Mouse (Mus musculus) CH12.LX (cell line): ENCODE measurements around the gene Cdkn1b. TPM values are rescaled to one million over a fixed set of nuclear protein-coding genes. Genes with fewer than 3 reads are reported as not detected.

ENCODE experiments used
- DNase-seq: peaks from one replicate; pipeline ENCODE4 v3.0.0-alpha.2; 2013; ENCODE audit errors: extremely low read depth
- H3K27ac ChIP-seq: 2 replicates; pipeline ENCODE4 v1.5.1; 2012; ENCODE audit warnings: low read depth, mild to moderate bottlenecking, control low read depth, moderate library complexity; ENCODE audit not compliant: insufficient read depth
- H3K27me3 ChIP-seq: replicated peaks from 2 replicates; pipeline ENCODE3; 2012; ENCODE audit warnings: inconsistent platforms
- H3K36me3 ChIP-seq, 2 experiments: replicated peaks in 1 of 2; 2 replicates each; pipeline versions ENCODE3 to v1.6.1; 2012; ENCODE audit warnings: inconsistent platforms in 1 of 2, low read length in 1 of 2, mild to moderate bottlenecking in 1 of 2, mixed read lengths in 1 of 2, moderate library complexity in 1 of 2; ENCODE audit not compliant: control insufficient read depth in 1 of 2, insufficient read depth in 1 of 2
- H3K4me1 ChIP-seq, 2 experiments: 2 replicates each; pipeline ENCODE4 v1.6.1; 2012; ENCODE audit warnings: inconsistent platforms in 1 of 2, moderate library complexity in 1 of 2; ENCODE audit not compliant: insufficient read depth in 2 of 2, control insufficient read depth in 1 of 2
- H3K4me2 ChIP-seq: 2 replicates; pipeline ENCODE4 v1.6.1; 2012; ENCODE audit warnings: low read depth, mild to moderate bottlenecking, control low read depth; ENCODE audit not compliant: poor library complexity, insufficient read depth, severe bottlenecking
- H3K4me3 ChIP-seq, 3 experiments: fragments of 150-350 bp in 1 of 3; sonication (generic) in 1 of 3; replicated peaks in 1 of 3; 2 replicates each; pipeline versions ENCODE3 to v1.5.1; 2011 to 2012; ENCODE audit warnings: low read depth in 2 of 3, low read length in 2 of 3, mild to moderate bottlenecking in 2 of 3, moderate library complexity in 2 of 3, control low read depth in 1 of 3, improper control_type of control experiment in 1 of 3, inconsistent platforms in 1 of 3, mixed read lengths in 1 of 3; ENCODE audit not compliant: poor library complexity in 1 of 3
- H3K79me2 ChIP-seq: replicated peaks from 2 replicates; pipeline ENCODE4 v1.6.1; 2012; ENCODE audit warnings: mild to moderate bottlenecking, moderate library complexity; ENCODE audit not compliant: control insufficient read depth, poor library complexity, insufficient read depth, severe bottlenecking; ENCODE audit errors: extremely low read depth
- H3K9ac ChIP-seq: 2 replicates; pipeline ENCODE4 v1.6.1; 2012; ENCODE audit warnings: low read depth, mild to moderate bottlenecking, control low read depth, moderate library complexity; ENCODE audit not compliant: insufficient read depth
- H3K9me3 ChIP-seq: replicated peaks from 2 replicates; pipeline ENCODE3; 2012; ENCODE audit warnings: low read length, inconsistent platforms, mixed read lengths
- CHD1 ChIP-seq: IDR thresholded peaks from 2 replicates; pipeline ENCODE4 v1.6.1; 2012; ENCODE audit warnings: low read depth, low read length, improper control_type of control experiment, inconsistent platforms
- CTCF ChIP-seq, 2 experiments: IDR thresholded peaks in 1 of 2; conservative IDR thresholded peaks in 1 of 2; 2 replicates each; pipeline ENCODE4 v1.5.1; 2011 to 2012; ENCODE audit warnings: low read depth in 2 of 2, low read length in 2 of 2, improper control_type of control experiment in 1 of 2, inconsistent platforms in 1 of 2, mild to moderate bottlenecking in 1 of 2, moderate library complexity in 1 of 2
- ELF1 ChIP-seq: IDR thresholded peaks from 2 replicates; pipeline ENCODE4 v1.6.1; 2014; ENCODE audit warnings: low read depth, mild to moderate bottlenecking, inconsistent platforms, low read length, improper control_type of control experiment
- ETS1 ChIP-seq: conservative IDR thresholded peaks from 2 replicates; pipeline ENCODE4 v1.6.1; 2012; ENCODE audit warnings: low read depth, mild to moderate bottlenecking, inconsistent platforms, low read length, improper control_type of control experiment, moderate library complexity
- KAT2A ChIP-seq: IDR thresholded peaks from 2 replicates; pipeline ENCODE4 v1.6.1; 2012; ENCODE audit warnings: low read length, improper control_type of control experiment, inconsistent platforms; ENCODE audit not compliant: insufficient replicate concordance
- MAFK ChIP-seq: IDR thresholded peaks from 2 replicates; pipeline ENCODE4 v1.6.1; 2011; ENCODE audit warnings: low read length, improper control_type of control experiment; ENCODE audit not compliant: insufficient replicate concordance
- MEF2A ChIP-seq: IDR thresholded peaks from 2 replicates; pipeline ENCODE4 v1.6.1; 2014; ENCODE audit warnings: low read depth, mild to moderate bottlenecking, inconsistent platforms, low read length, improper control_type of control experiment, borderline replicate concordance
- MXI1 ChIP-seq: IDR thresholded peaks from 2 replicates; pipeline ENCODE4 v1.6.1; 2011; ENCODE audit warnings: mild to moderate bottlenecking, low read depth, low read length, improper control_type of control experiment
- MYC ChIP-seq: IDR thresholded peaks from 2 replicates; pipeline ENCODE4 v1.6.1; 2011; ENCODE audit warnings: low read depth, mild to moderate bottlenecking, improper control_type of control experiment, low read length
- NELFE ChIP-seq: IDR thresholded peaks from 2 replicates; pipeline ENCODE4 v1.6.1; 2011; ENCODE audit warnings: low read depth, low read length, improper control_type of control experiment
- NRF1 ChIP-seq: IDR thresholded peaks from 2 replicates; pipeline ENCODE4 v1.6.1; 2014; ENCODE audit warnings: low read depth, mild to moderate bottlenecking, inconsistent platforms, low read length, improper control_type of control experiment, moderate library complexity
- PAX5 ChIP-seq: IDR thresholded peaks from 2 replicates; pipeline ENCODE4 v1.6.1; 2012; ENCODE audit warnings: low read length, inconsistent platforms, mixed read lengths
- SIN3A ChIP-seq: IDR thresholded peaks from 2 replicates; pipeline ENCODE4 v1.6.1; 2012; ENCODE audit warnings: low read length, improper control_type of control experiment, inconsistent platforms
- TCF12 ChIP-seq: IDR thresholded peaks from 2 replicates; pipeline ENCODE4 v1.6.1; 2014; ENCODE audit warnings: low read depth, mild to moderate bottlenecking, inconsistent platforms, low read length, improper control_type of control experiment
- UBTF ChIP-seq: IDR thresholded peaks from 2 replicates; pipeline ENCODE4 v1.6.1; 2012; ENCODE audit warnings: low read depth, mild to moderate bottlenecking, inconsistent platforms, low read length, improper control_type of control experiment, moderate library complexity
- ZC3H11A ChIP-seq: IDR thresholded peaks from 2 replicates; pipeline ENCODE4 v1.6.1; 2012; ENCODE audit warnings: low read depth, mild to moderate bottlenecking, inconsistent platforms, low read length, improper control_type of control experiment
- ZNF384 ChIP-seq: IDR thresholded peaks from 2 replicates; pipeline ENCODE4 v1.6.1; 2012; ENCODE audit warnings: low read depth, low read length, improper control_type of control experiment, inconsistent platforms
- dilution Hi-C: fragments of 300-500 bp; cut with MboI; formaldehyde crosslinking; loops from 2 replicates; pipeline ENCODE4 v1.14.3; 2020; ENCODE audit warnings: low sequenced_read_pairs; ENCODE audit not compliant: extremely low pct_unique_long_range_greater_than_20kb, extremely low pct_ligation_motif_present
- in situ Hi-C: fragments of 300-500 bp; cut with MboI; formaldehyde crosslinking; loops from 3 replicates; pipeline ENCODE4 v1.14.3; 2019; ENCODE audit warnings: low sequenced_read_pairs, low pct_ligation_motif_present, low pct_unique_long_range_greater_than_20kb, mixed read lengths
- polyA plus RNA-seq: library from polyadenylated mRNA; unstranded; fragments of >175 nt; gene quantifications from 2 replicates; pipeline ENCODE4 v1.2.1, GENCODE M21; 2012; ENCODE audit warnings: low read depth; ENCODE audit not compliant: insufficient read length
- total RNA-seq, 2 experiments: library from RNA; depleted of rRNA; stranded (reverse); fragments of 300-350 nt in 1 of 2; fragments of >200 nt in 1 of 2; gene quantifications; 2 replicates each; pipeline ENCODE4 v1.2.3; 2012 to 2014

Gene Cdkn1b
- total and polyA plus RNA-seq, 3 experiments = 19.2 to 23.5 (median 20.9) TPM

- Histone ChIP-seq H3K9me3 (no peaks in the 10 kb centered on the region), H3K4me3 (no peak overlapping the region), H3K9ac (no peak overlapping the region), H3K27me3 (no peaks in the 10 kb centered on the region), H3K4me1 (peaks cover 0 to 6% of the 10 kb centered on the region in 2 experiments; a peak in 2 of 4 replicates), H3K27ac (no peak overlapping the region), H3K36me3 (peaks cover 0 to 4% of the 10 kb centered on the region in 2 experiments), H3K79me2 (no peaks in the 10 kb centered on the region), H3K4me2 (no peak overlapping the region)
- in situ Hi-C loops (no loop called here), dilution Hi-C loops (no loop called here)
- no peak for DNase-seq
- TF ChIP-seq UBTF (no peak), MAFK (no peak), NRF1 (no peak), ZNF384 (no peak), TCF12 (no peak), MEF2A (no peak), ZC3H11A (no peak), CHD1 (no peak), ELF1 (no peak), NELFE (no peak), CTCF (conservative IDR thresholded peaks at IDR 0.05 in 1 of 2, IDR thresholded peaks at IDR 0.05 in 1 of 2; ENCODE audit: low read depth in 2 of 2, low read length in 2 of 2) (no peak), MXI1 (no peak), KAT2A (no peak), SIN3A (no peak), PAX5 (no peak), ETS1 (no peak), MYC (no peak)
Measured at GRCm38 (mm10) chr6:134972096-134972495, 51.9 kb downstream of the Cdkn1b start.

Other genes starting within 250 kb of the Cdkn1b start
- gene Dusp16, start 127.8 kb upstream of the Cdkn1b start, total RNA-seq (2012; rRNA removed) = 8.8 and 10.6 TPM in 2 replicates
- 3.7 and 5.2 TPM in 2 replicates for gene Dusp16, start 127.8 kb upstream of the Cdkn1b start, total RNA-seq (2014; rRNA removed)
- gene Dusp16, start 127.8 kb upstream of the Cdkn1b start, polyA plus RNA-seq = 13.1 and 17.3 TPM in 2 replicates
- 0.80 and 2.2 TPM in 2 replicates for gene Crebl2, start 90.2 kb upstream of the Cdkn1b start, total RNA-seq (2012; rRNA removed)
- gene Crebl2, start 90.2 kb upstream of the Cdkn1b start, total RNA-seq (2014; rRNA removed) = 0.92 and 1.4 TPM in 2 replicates
- 1.00 and 1.5 TPM in 2 replicates for gene Crebl2, start 90.2 kb upstream of the Cdkn1b start, polyA plus RNA-seq
- gene Gpr19, start 21.8 kb upstream of the Cdkn1b start, total RNA-seq (2012; rRNA removed) = 6.3 and 7.5 TPM in 2 replicates
- gene Gpr19, start 21.8 kb upstream of the Cdkn1b start, total RNA-seq (2014; rRNA removed) = 3.8 and 5.2 TPM in 2 replicates
- gene Gpr19, start 21.8 kb upstream of the Cdkn1b start, polyA plus RNA-seq = 4.8 and 6.0 TPM in 2 replicates
- 1.4 and 2.7 TPM in 2 replicates for gene Apold1, start 61.3 kb downstream of the Cdkn1b start, total RNA-seq (2012; rRNA removed)
- 2.8 and 3.1 TPM in 2 replicates for gene Apold1, start 61.3 kb downstream of the Cdkn1b start, total RNA-seq (2014; rRNA removed)
- 1.0 and 1.1 TPM in 2 replicates for gene Apold1, start 61.3 kb downstream of the Cdkn1b start, polyA plus RNA-seq
- gene Ddx47, start 91.2 kb downstream of the Cdkn1b start, total RNA-seq (2012; rRNA removed) = 82.6 and 91.9 TPM in 2 replicates
- gene Ddx47, start 91.2 kb downstream of the Cdkn1b start, total RNA-seq (2014; rRNA removed) = 57.8 and 61.4 TPM in 2 replicates
- 110 and 132 TPM in 2 replicates for gene Ddx47, start 91.2 kb downstream of the Cdkn1b start, polyA plus RNA-seq
- 0.08 TPM in 1 of 2 replicates, not detected in the other for gene Gprc5a, start 145.2 kb downstream of the Cdkn1b start, total RNA-seq (2012; rRNA removed)
- not detected in 2 replicates for gene Gprc5a, start 145.2 kb downstream of the Cdkn1b start, total RNA-seq (2014; rRNA removed)
- gene Gprc5a, start 145.2 kb downstream of the Cdkn1b start, polyA plus RNA-seq = 0.59 and 0.65 TPM in 2 replicates
- not detected in 2 replicates for gene Gprc5d, start 197.9 kb downstream of the Cdkn1b start, total RNA-seq (2012; rRNA removed)
- not detected in 2 replicates for gene Gprc5d, start 197.9 kb downstream of the Cdkn1b start, total RNA-seq (2014; rRNA removed)
- gene Gprc5d, start 197.9 kb downstream of the Cdkn1b start, polyA plus RNA-seq = not detected in 2 replicates